Mouse (Mus musculus): ENCODE results near the gene BC005624.

Gene BC005624

GRCm38 (mm10) chr2:30981790-30982513 is at the start of gene BC005624, which contains the start of gene Usp20:
Gene BC005624, minus strand, starts transcription at chr2:30982201.
Gene Usp20, plus strand, starts transcription at chr2:30982279.
- DNase-seq (ENCODE audit: low spot score): peak; percentile 100

- no peak for DNase-seq (ENCODE audit: low spot score)
These were observed 44.6 kb upstream of the BC005624 start for GRCm38 (mm10) chr2:31026642-31027041.

- no peak for DNase-seq (ENCODE audit: low spot score)
These were observed 43.5 kb upstream of the BC005624 start for GRCm38 (mm10) chr2:31025458-31025857.

- peak; percentile 64 for DNase-seq (ENCODE audit: low spot score)
These were observed 42.8 kb upstream of the BC005624 start for GRCm38 (mm10) chr2:31024618-31025370.

GRCm38 (mm10) chr2:31023940-31024339 is 41.9 kb upstream of the BC005624 start:
- DNase-seq (ENCODE audit: low spot score): no peak

GRCm38 (mm10) chr2:31020202-31020601 is 38.2 kb upstream of the BC005624 start:
- no peak for DNase-seq (ENCODE audit: low spot score)

- no peak for DNase-seq (ENCODE audit: low spot score)
These were observed 37.0 kb upstream of the BC005624 start for GRCm38 (mm10) chr2:31019011-31019410.

GRCm38 (mm10) chr2:31018519-31018918 is 36.5 kb upstream of the BC005624 start:
- DNase-seq (ENCODE audit: low spot score): no peak

- no peak for DNase-seq (ENCODE audit: low spot score)
These were observed 35.8 kb upstream of the BC005624 start for GRCm38 (mm10) chr2:31017625-31018317.

GRCm38 (mm10) chr2:31013371-31014120 is 31.5 kb upstream of the BC005624 start:
- DNase-seq (ENCODE audit: low spot score): no peak

GRCm38 (mm10) chr2:31007208-31007607 is 25.2 kb upstream of the BC005624 start:
- DNase-seq (ENCODE audit: low spot score): no peak

GRCm38 (mm10) chr2:31006434-31006833 is 24.4 kb upstream of the BC005624 start:
- no peak for DNase-seq (ENCODE audit: low spot score)

GRCm38 (mm10) chr2:31005453-31005852 is 23.5 kb upstream of the BC005624 start:
- DNase-seq (ENCODE audit: low spot score): no peak

- DNase-seq (ENCODE audit: low spot score): no peak
These were observed 20.9 kb upstream of the BC005624 start for GRCm38 (mm10) chr2:31002857-31003256.

GRCm38 (mm10) chr2:30998443-30999260 is 16.7 kb upstream of the BC005624 start:
- no peak for DNase-seq (ENCODE audit: low spot score)

GRCm38 (mm10) chr2:30995432-30995996 is 13.5 kb upstream of the BC005624 start:
- no peak for DNase-seq (ENCODE audit: low spot score)

- no peak for DNase-seq (ENCODE audit: low spot score)
These were observed 12.9 kb upstream of the BC005624 start for GRCm38 (mm10) chr2:30994853-30995252.

- DNase-seq (ENCODE audit: low spot score): no peak
These were observed 8.2 kb upstream of the BC005624 start for GRCm38 (mm10) chr2:30990221-30990620.

- DNase-seq (ENCODE audit: low spot score): peak; percentile 84
These were observed 3.4 kb upstream of the BC005624 start for GRCm38 (mm10) chr2:30985111-30986020.

- peak; percentile 14 for DNase-seq (ENCODE audit: low spot score)
These were observed 1.0 kb upstream of the BC005624 start for GRCm38 (mm10) chr2:30983024-30983423.

All from urinary bladder, postnatal 14 days (tissue).